Mouse (Mus musculus) forebrain, embryonic 11.5 days (tissue): ENCODE measurements around the gene Drap1. TPM values are rescaled to one million over a fixed set of nuclear protein-coding genes. Genes with fewer than 3 reads are reported as not detected.

Experiments used
- ATAC-seq: fragments of 200-750 bp; cut with Nextera tagmentation; replicated peaks from 2 replicates; pipeline ENCODE4 v1.8.0; 2017; ENCODE audit warnings: moderate TSS enrichment; ENCODE audit not compliant: low FRiP score
- DNase-seq: peaks from one replicate; pipeline ENCODE4 v3.0.0-alpha.2; 2017; ENCODE audit warnings: low spot score
- H3K27ac ChIP-seq: fragments of 300-500 bp; sonication (generic); 2 replicates; pipeline ENCODE4 v1.5.1; 2014; ENCODE audit warnings: low read depth, low read length
- H3K27me3 ChIP-seq: fragments of 300-500 bp; sonication (generic); 2 replicates; pipeline ENCODE4 v1.6.1; 2014; ENCODE audit warnings: mild to moderate bottlenecking, low read length, mixed read lengths; ENCODE audit not compliant: control insufficient read depth, insufficient read depth
- H3K36me3 ChIP-seq: fragments of 300-500 bp; sonication (generic); 2 replicates; pipeline ENCODE4 v1.6.1; 2014; ENCODE audit warnings: mild to moderate bottlenecking, low read length, moderate library complexity, mixed read lengths; ENCODE audit not compliant: control insufficient read depth, insufficient read depth
- H3K4me1 ChIP-seq: fragments of 300-500 bp; sonication (generic); replicated peaks from 2 replicates; pipeline ENCODE4 v1.6.1; 2014; ENCODE audit warnings: low read length, mixed read lengths; ENCODE audit not compliant: control insufficient read depth, insufficient read depth
- H3K4me2 ChIP-seq: fragments of 300-500 bp; sonication (generic); 2 replicates; pipeline ENCODE4 v1.6.1; 2014; ENCODE audit warnings: low read depth, mild to moderate bottlenecking, low read length, moderate library complexity, mixed read lengths; ENCODE audit not compliant: severe bottlenecking
- H3K4me3 ChIP-seq: fragments of 300-500 bp; sonication (generic); 2 replicates; pipeline ENCODE4 v1.5.1; 2014; ENCODE audit warnings: low read depth, low read length
- H3K9ac ChIP-seq: fragments of 300-500 bp; sonication (generic); 2 replicates; pipeline ENCODE4 v1.6.1; 2014; ENCODE audit warnings: low read length
- H3K9me3 ChIP-seq: fragments of 300-500 bp; sonication (generic); 2 replicates; pipeline ENCODE4 v1.6.1; 2016; ENCODE audit warnings: low read length, mixed read lengths; ENCODE audit not compliant: control insufficient read depth
- WGBS: fragments of 180-500 bp; shearing (Covaris S2); extraction: QIAGEN DNeasy Blood & Tissue Kit; methylation state at CpG from one replicate; pipeline ENCODE4 v1.1.7; 2014; 5-methylcytosine and 5-hydroxymethylcytosine counted together
- polyA plus RNA-seq: library from polyadenylated mRNA; unstranded; fragments of >200 nt; fragmentation: Nextera tagmentation; extraction: Ambion mirVana; gene quantifications from 2 replicates; pipeline ENCODE4 v1.2.1, GENCODE M21; 2014

Drap1 gene
- polyA plus RNA-seq, 1 experiment from 2014 or later: 202 TPM

DNA sequence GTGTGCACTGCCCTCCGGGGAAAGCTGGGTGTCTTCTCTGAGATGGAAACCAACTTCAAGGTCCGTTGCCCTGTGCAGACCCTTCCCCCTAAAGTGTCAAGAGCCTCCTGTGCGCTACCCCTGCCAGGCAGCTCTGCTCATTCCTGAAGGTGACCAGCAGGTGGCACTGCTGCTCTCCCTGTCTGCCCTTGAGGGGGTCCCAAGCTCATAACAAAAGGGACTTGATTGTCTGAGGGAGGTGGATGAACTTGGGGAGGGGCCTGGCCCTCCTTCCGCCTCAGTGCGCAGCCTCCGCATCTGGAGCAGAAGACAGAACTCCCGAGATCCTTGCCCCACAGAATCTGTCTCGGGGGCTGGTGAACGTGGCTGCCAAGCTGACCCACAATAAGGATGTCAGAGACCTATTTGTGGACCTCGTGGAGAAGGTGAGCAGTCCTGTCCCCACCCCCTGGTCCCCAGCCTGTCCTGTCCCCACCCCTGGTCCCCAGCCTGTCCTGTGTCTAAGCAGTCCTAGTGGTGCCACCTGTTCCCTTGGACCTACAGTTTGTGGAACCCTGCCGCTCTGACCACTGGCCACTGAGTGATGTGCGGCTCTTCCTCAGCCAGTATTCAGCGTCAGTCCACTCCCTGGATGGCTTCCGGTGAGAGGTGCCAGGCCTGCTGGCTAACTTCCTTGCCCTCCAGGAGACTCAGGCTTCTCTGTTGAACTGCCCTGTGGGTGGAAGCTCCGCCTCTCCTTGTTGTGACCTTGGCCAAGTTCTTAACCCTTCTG is 39.2 kb upstream of the Drap1 start:
- H3K27me3 ChIP-seq: peaks cover 3% of the 10 kb centered on the region; the same call in 1 of the 2 replicates
- 49% methylated on average over 15 of the region's 15 CpGs for WGBS
- DNase-seq (peak; percentile 91), ATAC-seq (peak; percentile 62)
- no peaks in the 10 kb centered on the region for H3K9me3 ChIP-seq
- peak overlapping the region; percentile 41; the same call in 1 of the 2 replicates for H3K27ac ChIP-seq
- H3K4me2 ChIP-seq: peak overlapping the region; percentile 29; the same call in 1 of the 2 replicates
- H3K4me3 ChIP-seq: peak overlapping the region; percentile 12; the same call in 1 of the 2 replicates
- H3K9ac ChIP-seq: peak overlapping the region; percentile 45
- peaks cover 9% of the 10 kb centered on the region; the same call in 1 of the 2 replicates for H3K4me1 ChIP-seq
- H3K36me3 ChIP-seq: peaks cover 2% of the 10 kb centered on the region

DNA sequence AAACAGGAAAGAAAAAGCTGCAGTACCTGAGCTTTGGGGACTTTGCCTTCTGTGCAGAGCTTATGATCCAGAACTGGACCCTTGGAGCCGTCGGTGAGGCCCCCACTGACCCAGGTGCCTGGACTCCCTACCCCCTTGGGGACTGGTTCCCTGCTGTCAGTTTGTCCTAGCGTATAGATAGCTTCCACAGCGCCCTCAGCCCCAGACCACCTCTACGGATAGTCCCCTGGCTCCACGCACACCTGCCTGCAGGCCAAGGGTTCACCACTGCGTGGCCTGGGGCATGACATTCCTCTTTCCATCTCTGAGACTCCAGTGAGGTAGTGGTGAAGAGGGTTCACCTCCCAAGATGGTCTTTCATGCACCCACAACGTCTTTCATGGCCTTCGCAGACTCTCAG is 38.4 kb upstream of the Drap1 start:
- DNase-seq (no peak), ATAC-seq (no peak)
- Histone ChIP-seq H3K27ac (no peak overlapping the region), H3K9ac (no peak overlapping the region), H3K27me3 (peaks cover 6% of the 10 kb centered on the region; the same call in 1 of the 2 replicates), H3K36me3 (peaks cover 2% of the 10 kb centered on the region), H3K4me3 (no peak overlapping the region), H3K4me2 (no peak overlapping the region), H3K9me3 (no peaks in the 10 kb centered on the region), H3K4me1 (peaks cover 9% of the 10 kb centered on the region; the same call in 1 of the 2 replicates)
- WGBS: 87% methylated on average over 9 of the region's 9 CpGs

DNA sequence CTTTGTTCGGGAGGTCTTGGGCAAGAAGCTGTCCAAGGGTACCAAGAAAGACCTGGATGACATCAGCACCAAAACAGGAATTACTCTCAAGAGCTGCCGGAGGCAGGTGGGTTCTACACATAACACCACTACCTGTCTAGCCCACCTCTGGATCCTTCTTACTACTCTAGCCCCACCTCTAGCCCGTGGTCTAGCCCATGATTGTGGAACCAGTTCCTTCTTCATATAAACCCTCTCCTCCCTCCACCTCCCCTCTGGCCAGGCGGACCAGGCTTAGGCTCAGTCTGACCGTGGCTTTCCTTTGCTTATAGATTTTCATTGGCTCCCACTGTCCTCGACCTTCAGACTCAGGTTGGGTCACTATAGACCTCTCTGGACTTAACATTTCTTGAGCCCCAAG is 36.6 kb upstream of the Drap1 start:
- H3K27ac ChIP-seq: no peak overlapping the region
- no peak overlapping the region for H3K9ac ChIP-seq
- peaks cover 16% of the 10 kb centered on the region; the same call in 1 of the 2 replicates for H3K4me1 ChIP-seq
- H3K27me3 ChIP-seq: peaks cover 6% of the 10 kb centered on the region; the same call in 1 of the 2 replicates
- peak overlapping the region; percentile 88; the same call in 1 of the 2 replicates for H3K4me2 ChIP-seq
- H3K36me3 ChIP-seq: peaks cover 2% of the 10 kb centered on the region; the same call in 1 of the 2 replicates
- no peaks in the 10 kb centered on the region for H3K9me3 ChIP-seq
- peak overlapping the region; percentile 80; the same call in 1 of the 2 replicates for H3K4me3 ChIP-seq
- 89% methylated on average over 6 of the region's 6 CpGs for WGBS
- no peak for DNase-seq
- ATAC-seq: no peak

DNA sequence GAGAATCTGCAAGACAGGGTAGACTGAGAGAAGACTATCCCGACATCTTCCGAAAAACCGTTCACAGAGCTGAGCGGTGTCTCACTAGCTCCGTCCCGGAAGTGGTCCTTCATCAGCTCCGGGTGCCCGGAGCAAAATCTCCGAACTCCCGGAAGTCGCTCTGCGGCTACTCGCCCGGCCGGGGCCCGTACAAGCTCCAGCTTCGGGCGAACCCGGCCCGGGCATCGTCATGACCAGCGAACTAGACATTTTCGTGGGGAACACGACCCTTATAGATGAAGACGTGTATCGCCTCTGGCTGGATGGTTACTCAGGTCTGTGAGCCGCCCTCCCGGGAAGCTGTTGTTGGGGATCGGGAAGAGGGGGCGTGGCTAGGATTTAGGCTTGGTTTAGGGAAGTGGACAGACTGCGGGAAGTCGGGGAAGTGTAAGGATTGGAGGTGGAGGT is 35.7 kb upstream of the Drap1 start, which contains the start of gene Fibp:
Fibp (plus strand) TSS at position 151 of the 447 bp plus-strand sequence.
- DNase-seq: peak; percentile 90
- peak; percentile 52 for ATAC-seq
- Histone ChIP-seq H3K27ac (peak within 1 kb of the TSS; percentile 55; the same call in 1 of the 2 replicates), H3K27me3 (peaks cover 6% of the 10 kb centered on the region; the same call in 1 of the 2 replicates), H3K4me3 (peak within 1 kb of the TSS; percentile 80), H3K4me2 (peak within 1 kb of the TSS; percentile 88), H3K9ac (peak within 1 kb of the TSS; percentile 81), H3K36me3 (no peaks in the 10 kb centered on the region; the same call in 1 of the 2 replicates), H3K4me1 (peaks cover 23% of the 10 kb centered on the region; the same call in 1 of the 2 replicates), H3K9me3 (no peaks in the 10 kb centered on the region)
- under 1% methylated on average over 32 of the region's 32 CpGs for WGBS

DNA sequence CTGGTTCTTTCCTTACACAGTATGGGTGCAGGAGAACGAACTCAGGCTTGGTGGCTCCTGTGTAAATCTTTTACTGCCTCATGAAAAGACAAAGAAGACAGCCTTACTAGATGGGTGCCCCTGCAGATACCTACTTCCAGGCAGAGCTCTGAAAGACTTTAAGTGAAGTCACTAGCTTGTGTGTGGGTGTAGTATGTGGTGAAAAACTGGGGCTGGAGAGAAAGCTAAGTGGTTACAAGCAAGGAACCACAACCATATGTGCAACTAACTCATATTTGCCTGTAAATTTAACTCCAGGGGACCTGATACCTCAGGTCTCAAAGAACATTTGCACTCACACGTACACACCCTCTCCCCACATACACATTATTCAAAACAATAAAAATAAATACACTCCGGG is 35.1 kb upstream of the Drap1 start:
- no peaks in the 10 kb centered on the region for H3K9me3 ChIP-seq
- H3K27ac ChIP-seq: no peak overlapping the region
- peak overlapping the region; percentile 81 for H3K9ac ChIP-seq
- ATAC-seq (no peak), DNase-seq (no peak)
- H3K36me3 ChIP-seq: no peaks in the 10 kb centered on the region; the same call in 1 of the 2 replicates
- peaks cover 25% of the 10 kb centered on the region; the same call in 1 of the 2 replicates for H3K4me1 ChIP-seq
- H3K4me2 ChIP-seq: peak overlapping the region; percentile 88
- peak overlapping the region; percentile 80 for H3K4me3 ChIP-seq
- peaks cover 6% of the 10 kb centered on the region; the same call in 1 of the 2 replicates for H3K27me3 ChIP-seq
- WGBS: 27% methylated on average over 3 of the region's 3 CpGs

DNA sequence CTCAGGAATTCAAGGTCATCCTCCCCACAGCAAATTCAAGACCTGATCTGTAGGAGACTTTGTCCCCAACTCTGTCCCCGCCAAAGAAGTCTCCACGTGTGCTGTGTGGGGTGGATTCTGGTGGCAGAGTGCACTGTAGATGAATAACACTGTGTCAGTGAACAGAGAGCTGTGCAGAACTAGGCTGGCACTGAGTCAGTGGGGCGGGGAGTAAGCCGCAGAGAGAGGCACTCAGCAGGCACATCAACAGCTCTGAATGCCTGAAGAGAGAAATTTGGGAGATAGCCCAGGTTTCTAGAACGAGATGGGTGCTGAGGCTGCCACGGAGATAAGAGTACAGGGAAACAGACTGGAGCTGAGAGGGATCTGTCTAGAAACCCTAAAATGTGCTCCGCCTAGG is 34.2 kb upstream of the Drap1 start:
- Histone ChIP-seq H3K9me3 (no peaks in the 10 kb centered on the region), H3K27me3 (peaks cover 6% of the 10 kb centered on the region; the same call in 1 of the 2 replicates), H3K4me2 (no peak overlapping the region), H3K27ac (no peak overlapping the region), H3K9ac (no peak overlapping the region), H3K4me3 (no peak overlapping the region), H3K36me3 (no peaks in the 10 kb centered on the region), H3K4me1 (peaks cover 23% of the 10 kb centered on the region; the same call in 1 of the 2 replicates)
- ATAC-seq (no peak), DNase-seq (no peak)
- 68% methylated on average over 7 of the region's 7 CpGs for WGBS

DNA sequence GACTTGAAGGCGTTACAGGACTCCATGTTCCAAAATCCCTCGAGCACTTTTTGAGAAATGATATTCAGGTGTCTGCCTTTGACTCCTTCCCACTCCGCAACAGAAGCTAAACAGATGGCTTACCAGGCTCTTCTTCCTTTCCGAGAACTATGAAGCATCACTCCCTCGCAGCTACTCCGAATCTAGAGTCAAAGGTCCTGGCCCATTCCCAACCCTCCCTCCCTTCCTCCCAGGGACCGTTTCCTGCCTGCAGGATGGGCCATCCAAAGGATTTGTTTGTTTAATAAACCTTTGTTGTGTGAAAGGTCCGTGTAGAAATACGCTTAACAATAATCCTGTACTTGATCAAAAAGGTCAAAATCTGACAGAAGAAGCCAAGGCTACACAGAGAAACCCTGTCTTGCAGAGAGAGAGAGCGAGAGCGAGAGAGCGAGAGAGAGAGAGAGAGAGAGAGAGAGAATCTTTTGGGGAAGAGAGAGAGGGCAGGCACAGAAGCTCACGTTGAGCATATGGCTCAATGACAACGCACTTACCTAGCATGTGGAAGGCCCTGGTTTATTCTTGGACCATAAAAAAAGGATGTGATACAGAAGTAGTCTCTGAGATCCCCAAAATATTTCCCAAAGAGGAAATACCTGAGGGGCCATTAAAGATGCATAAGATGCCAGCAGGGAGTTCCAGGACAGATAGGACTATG is 33.1 kb upstream of the Drap1 start, which contains the start of gene Ccdc85b:
Ccdc85b (minus strand) TSS at position 149 of the 697 bp plus-strand sequence.
- Histone ChIP-seq H3K9ac (peak within 1 kb of the TSS; percentile 79), H3K4me2 (peak within 1 kb of the TSS; percentile 99), H3K9me3 (no peaks in the 10 kb centered on the region), H3K36me3 (no peaks in the 10 kb centered on the region), H3K27ac (peak within 1 kb of the TSS; percentile 74), H3K4me3 (peak within 1 kb of the TSS; percentile 77), H3K4me1 (peaks cover 21% of the 10 kb centered on the region; the same call in 1 of the 2 replicates), H3K27me3 (peaks cover 6% of the 10 kb centered on the region; the same call in 1 of the 2 replicates)
- 18% methylated on average over 14 of the region's 14 CpGs for WGBS
- no peak for DNase-seq
- peak; percentile 11; the same call in 1 of the 2 replicates for ATAC-seq
